ENCODE assay signal across 8 mouse cellular contexts in the genomic region with DNA sequence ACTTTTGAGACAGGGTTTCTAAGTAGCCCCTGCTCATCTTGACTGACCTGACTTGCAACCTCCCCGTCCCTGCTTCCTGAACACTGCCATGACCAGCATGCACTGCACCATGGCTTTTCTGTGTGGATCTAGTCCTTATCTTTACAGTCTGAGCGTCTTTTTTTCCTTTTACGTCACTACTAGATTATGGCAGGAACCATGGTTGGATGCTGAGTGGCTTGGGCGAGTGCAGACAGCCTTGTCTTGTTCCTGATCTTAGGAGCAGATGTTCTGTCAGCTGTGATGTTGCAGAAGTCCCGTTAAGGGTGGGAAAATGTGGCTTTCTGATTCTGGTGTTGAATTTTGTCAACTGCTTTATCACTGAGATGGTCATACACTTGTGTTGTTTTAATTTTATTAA. TPM values are rescaled to one million over a fixed set of nuclear protein-coding genes. Genes with fewer than 3 reads are reported as not detected.
A peak's percentile ranks its signal among the peaks of the same experiment; 100 is the strongest.
DNase-seq lines count a peak whose midpoint lies in the region; ATAC-seq and TF ChIP-seq lines count a peak whose summit lies in the region.

No protein-coding gene starts in this region.

- H3K4me2 ChIP-seq in heart, embryonic 14.5 days (ENCODE audit: low read length): peak overlapping the region; percentile 49
- H3K4me2 ChIP-seq in liver, postnatal 0 days (ENCODE audit: low read depth, low read length): no peak overlapping the region

- no peak for TF ChIP-seq CTCF in liver, postnatal 0 days (IDR thresholded peaks at IDR 0.05; ENCODE audit: low read depth)

- H3K36me3 ChIP-seq in heart, embryonic 14.5 days (ENCODE audit: control insufficient read depth, insufficient read depth, low read length): peaks cover 5% of the 10 kb centered on the region; the same call in 1 of the 2 replicates
- H3K36me3 ChIP-seq in liver, postnatal 0 days (replicated peaks; ENCODE audit: insufficient read depth, low read length): no peaks in the 10 kb centered on the region

- peak overlapping the region; percentile 54 for H3K9ac ChIP-seq in heart, embryonic 14.5 days (ENCODE audit: low read length)
- H3K9ac ChIP-seq in liver, postnatal 0 days (replicated peaks): no peak overlapping the region

- ATAC-seq in heart, embryonic 14.5 days (ENCODE audit: insufficient number of reproducible peaks, insufficient read depth, low FRiP score, low read depth): no peak
- ATAC-seq in liver, postnatal 0 days: peak; percentile 26
- no peak for ATAC-seq in CD4-positive, CD25-positive, alpha-beta regulatory T cell, adult 4 months
- no peak for ATAC-seq in erythroid progenitor cell, adult 5-6 weeks (replicated peaks; ENCODE audit: low FRiP score, poor library complexity, severe bottlenecking)

- 7% methylated on average over 5 of the region's 5 CpGs for WGBS in heart, embryonic 14.5 days
- 18% methylated on average over 5 of the region's 5 CpGs for WGBS in liver, postnatal 0 days (ENCODE audit: insufficient replicate concordance)

- TF ChIP-seq EP300 in liver, postnatal 0 days (IDR thresholded peaks at IDR 0.05; ENCODE audit: low read depth): no peak

- DNase-seq in thymus, postnatal 0 days (ENCODE audit: low spot score): peak; percentile 44
- DNase-seq in thymus, postnatal 10 days (ENCODE audit: low spot score in 2 of 2): no peak
- no peak for DNase-seq in liver, postnatal 0 days
- DNase-seq in urinary bladder, postnatal 10 days (ENCODE audit: low spot score): no peak
- DNase-seq in adrenal gland, postnatal 36 days: no peak

- H3K27ac ChIP-seq in heart, embryonic 14.5 days (replicated peaks in 1 of 2; ENCODE audit: control insufficient read depth in 1 of 2, insufficient read depth in 1 of 2, low read depth in 2 of 2, low read length in 2 of 2): peak overlapping the region; percentile 94 to 97
- H3K27ac ChIP-seq in liver, postnatal 0 days (ENCODE audit: low read depth): peak overlapping the region; percentile 48

- peaks cover 55 to 76% of the 10 kb centered on the region in 2 experiments for H3K4me1 ChIP-seq in heart, embryonic 14.5 days (ENCODE audit: control insufficient read depth in 2 of 2, insufficient read depth in 2 of 2, low read length in 2 of 2)
- peaks cover 20% of the 10 kb centered on the region for H3K4me1 ChIP-seq in liver, postnatal 0 days (ENCODE audit: insufficient read depth)

- H3K4me3 ChIP-seq in heart, embryonic 14.5 days (ENCODE audit: control insufficient read depth in 1 of 2, insufficient read depth in 1 of 2, low read depth in 1 of 2, low read length in 2 of 2): no peak overlapping the region
- H3K4me3 ChIP-seq in liver, postnatal 0 days (ENCODE audit: low read depth, low read length): no peak overlapping the region

- H3K27me3 ChIP-seq in heart, embryonic 14.5 days (ENCODE audit: control insufficient read depth, insufficient read depth, low read length): no peaks in the 10 kb centered on the region
- no peaks in the 10 kb centered on the region for H3K27me3 ChIP-seq in liver, postnatal 0 days (ENCODE audit: insufficient read depth, low read length)

- H3K9me3 ChIP-seq in heart, embryonic 14.5 days (ENCODE audit: control insufficient read depth, low read length): no peaks in the 10 kb centered on the region
- no peaks in the 10 kb centered on the region for H3K9me3 ChIP-seq in liver, postnatal 0 days (ENCODE audit: low read length)

RNA-seq across cellular contexts. Expression of gene Trak1, which starts 34.1 kb away (rescaled TPM):
- polyA plus RNA-seq in thymus, postnatal 0 days (2015; fragmentation: Nextera tagmentation; extraction: Ambion mirVana): 17.0 and 22.6 TPM in 2 replicates
- polyA plus RNA-seq in heart, embryonic 14.5 days (2014; fragmentation: Nextera tagmentation; extraction: Ambion mirVana): 41.3 and 42.1 TPM in 2 replicates
- 4.9 and 5.1 TPM in 2 replicates for polyA plus RNA-seq in liver, postnatal 0 days (2015; fragmentation: Nextera tagmentation; extraction: Ambion mirVana)
- total RNA-seq in adrenal gland, postnatal 36 days (2021): 10 to 100 TPM; 68.0 to 75.3 TPM
- 10 to 100 TPM in 1 of 2 experiments, 1 to 10 TPM in 1; 8.9 to 10.7 TPM for polyA plus RNA-seq in CD4-positive, CD25-positive, alpha-beta regulatory T cell, adult 4 months (2017; shearing (Covaris generic))
- 13.4 and 14.4 TPM in 2 replicates for total RNA-seq in erythroid progenitor cell, adult 5-6 weeks (2015; ENCODE audit: low replicate concordance)
- 5.8 and 7.2 TPM in 2 replicates for total RNA-seq in erythroid progenitor cell, adult 5-6 weeks (2017; ENCODE audit: low replicate concordance)

RNA-seq across cellular contexts. Expression of gene Ulk4, which starts 54.4 kb away (rescaled TPM):
- polyA plus RNA-seq in thymus, postnatal 0 days (2015; fragmentation: Nextera tagmentation; extraction: Ambion mirVana): 55.5 and 65.0 TPM in 2 replicates
- 87.5 and 95.4 TPM in 2 replicates for polyA plus RNA-seq in heart, embryonic 14.5 days (2014; fragmentation: Nextera tagmentation; extraction: Ambion mirVana)
- 23.2 and 25.4 TPM in 2 replicates for polyA plus RNA-seq in liver, postnatal 0 days (2015; fragmentation: Nextera tagmentation; extraction: Ambion mirVana)
- 1 to 10 TPM; 1.7 to 1.9 TPM for total RNA-seq in adrenal gland, postnatal 36 days (2021)
- 1 to 10 TPM; 1.5 to 6.2 TPM for polyA plus RNA-seq in CD4-positive, CD25-positive, alpha-beta regulatory T cell, adult 4 months (2017; shearing (Covaris generic))
- 2.5 TPM in 1 of 2 replicates, not detected in the other for total RNA-seq in erythroid progenitor cell, adult 5-6 weeks (2015; ENCODE audit: low replicate concordance)
- total RNA-seq in erythroid progenitor cell, adult 5-6 weeks (2017; ENCODE audit: low replicate concordance): 3.1 TPM in 1 of 2 replicates, not detected in the other
